Mouse (Mus musculus) midbrain, embryonic 13.5 days (tissue): ENCODE results near the gene Casp7. TPM values are rescaled to one million over a fixed set of nuclear protein-coding genes. Genes with fewer than 3 reads are reported as not detected.
"Not testable (repeated sequence)": the region's sequence is repeated elsewhere in the genome, so short reads cannot be mapped to it uniquely, and the experiment has no call there.

Experiments used
- ATAC-seq: fragments of 200-750 bp; cut with Nextera tagmentation; 2 replicates; pipeline ENCODE4 v1.8.0; 2017; ENCODE audit warnings: mild to moderate bottlenecking, moderate TSS enrichment, moderate library complexity
- H3K27ac ChIP-seq: fragments of 300-500 bp; sonication (generic); 2 replicates; pipeline ENCODE4 v1.5.1; 2015; ENCODE audit warnings: inconsistent platforms, mild to moderate bottlenecking, moderate library complexity
- H3K27me3 ChIP-seq: fragments of 300-500 bp; sonication (generic); 2 replicates; pipeline ENCODE4 v1.6.1; 2015; ENCODE audit warnings: mild to moderate bottlenecking, inconsistent platforms
- H3K36me3 ChIP-seq: fragments of 300-500 bp; sonication (generic); 2 replicates; pipeline ENCODE4 v1.6.1; 2015; ENCODE audit warnings: mild to moderate bottlenecking, inconsistent platforms
- H3K4me1 ChIP-seq: fragments of 300-500 bp; sonication (generic); replicated peaks from 2 replicates; pipeline ENCODE4 v1.6.1; 2015; ENCODE audit warnings: inconsistent platforms
- H3K4me2 ChIP-seq: fragments of 300-500 bp; sonication (generic); replicated peaks from 2 replicates; pipeline ENCODE4 v1.6.1; 2015; ENCODE audit warnings: moderate library complexity, mild to moderate bottlenecking, inconsistent platforms
- H3K4me3 ChIP-seq: fragments of 300-500 bp; sonication (generic); replicated peaks from 2 replicates; pipeline ENCODE4 v1.5.1; 2015; ENCODE audit warnings: mild to moderate bottlenecking, inconsistent platforms
- H3K9ac ChIP-seq: fragments of 300-500 bp; sonication (generic); replicated peaks from 2 replicates; pipeline ENCODE4 v1.6.1; 2015; ENCODE audit warnings: mild to moderate bottlenecking, inconsistent platforms
- H3K9me3 ChIP-seq: fragments of 300-500 bp; sonication (generic); 2 replicates; pipeline ENCODE4 v1.6.1; 2016; ENCODE audit warnings: mild to moderate bottlenecking, inconsistent platforms
- WGBS: fragments of 180-500 bp; shearing (Covaris S2); methylation state at CpG from one replicate; pipeline ENCODE4 v1.1.7; 2015; 5-methylcytosine and 5-hydroxymethylcytosine counted together
- polyA plus RNA-seq: library from polyadenylated mRNA; unstranded; fragments of >200 nt; fragmentation: Nextera tagmentation; extraction: Ambion mirVana; gene quantifications from 2 replicates; pipeline ENCODE4 v1.2.1, GENCODE M21; 2015

Casp7 gene
- 13.0 and 14.8 TPM in 2 replicates for polyA plus RNA-seq

DNA sequence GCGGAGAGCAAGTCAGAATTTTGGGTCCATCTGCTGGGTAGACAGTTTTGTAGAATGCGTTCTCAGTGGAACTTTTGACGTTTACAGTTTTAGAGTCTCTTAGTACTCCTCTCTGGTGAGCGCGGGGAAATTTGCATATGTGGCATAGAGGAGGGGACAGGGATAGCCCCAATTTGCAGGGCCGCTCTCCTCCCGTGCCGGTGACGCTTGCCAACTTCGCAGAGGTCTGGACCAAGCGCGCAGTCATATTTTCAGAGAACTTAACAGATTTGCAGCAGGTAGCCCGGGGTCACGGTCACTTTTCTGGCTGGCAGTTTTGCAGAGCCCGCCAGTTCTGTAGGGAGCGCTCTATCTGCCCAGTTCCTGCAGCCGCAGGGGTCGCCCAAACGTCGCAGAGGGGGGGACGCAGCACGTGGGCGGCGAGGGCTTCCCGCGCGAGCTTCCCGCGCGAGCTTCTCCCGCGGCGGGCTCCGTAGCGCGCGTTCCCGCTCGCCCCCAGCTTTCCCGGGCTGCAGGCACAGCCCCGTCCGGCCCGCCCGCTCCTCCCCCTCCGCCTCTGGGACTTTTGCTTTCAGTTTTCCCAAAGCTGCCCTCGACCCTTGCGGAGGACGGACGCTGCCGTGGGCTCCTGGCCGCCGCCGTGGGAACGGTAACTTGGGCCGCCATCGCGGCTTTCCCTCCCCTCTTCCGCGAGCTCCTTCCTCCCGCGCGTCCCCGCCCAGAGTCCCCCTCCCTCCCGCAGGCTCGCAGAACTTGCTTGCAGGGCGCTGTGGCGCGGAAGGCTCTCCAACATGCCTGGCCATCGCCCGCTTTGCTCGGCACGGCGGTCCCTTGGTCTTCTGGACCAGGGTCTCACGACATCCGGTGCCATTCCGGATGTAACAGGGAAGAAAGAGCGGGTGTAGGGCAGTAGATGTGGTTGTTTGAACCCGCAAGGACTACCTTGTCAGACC lies at the start of gene Casp7:
Casp7 (plus strand) TSS at position 461 of the 953 bp plus-strand sequence.
- Histone ChIP-seq H3K4me1 (peaks cover 20% of the 10 kb centered on the region), H3K9ac (peak within 1 kb of the TSS; percentile 73), H3K4me2 (peak within 1 kb of the TSS; percentile 91), H3K9me3 (no peaks in the 10 kb centered on the region), H3K4me3 (peak within 1 kb of the TSS; percentile 55), H3K27ac (peak within 1 kb of the TSS; percentile 36; the same call in 1 of the 2 replicates), H3K36me3 (no peaks in the 10 kb centered on the region), H3K27me3 (peaks cover 36% of the 10 kb centered on the region)
- 1% methylated on average over 67 of the region's 78 CpGs for WGBS
- ATAC-seq = peak; percentile 71

DNA sequence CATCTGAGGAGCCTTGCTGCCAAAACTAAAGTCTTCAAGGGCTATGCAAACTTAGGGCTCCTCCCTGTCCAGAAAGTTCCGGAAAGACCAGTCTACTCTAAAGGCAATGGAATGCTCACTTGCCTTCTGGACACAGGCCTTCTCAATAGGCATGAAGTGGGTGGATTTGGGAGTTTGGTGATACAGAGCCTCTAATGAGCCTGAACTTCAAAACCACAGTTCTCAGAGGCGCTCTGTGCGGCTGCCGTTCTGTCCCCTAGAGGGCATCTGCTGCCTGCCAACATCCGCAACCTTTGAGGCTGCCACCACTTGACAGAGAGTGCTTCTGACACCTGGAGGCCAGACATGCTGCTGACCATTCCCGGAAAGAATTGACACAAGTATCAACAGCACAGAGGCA lies 47.6 kb upstream of the Casp7 start:
- H3K4me2 ChIP-seq = no peak overlapping the region
- H3K9ac ChIP-seq = no peak overlapping the region
- H3K36me3 ChIP-seq = no peaks in the 10 kb centered on the region
- H3K9me3 ChIP-seq = 0 out of 2 replicates have a peak, but pooled peaks cover 4% of the 10 kb centered on the region
- H3K4me1 ChIP-seq = peaks cover 32% of the 10 kb centered on the region
- peak overlapping the region; percentile 7 for H3K27ac ChIP-seq
- no peak for ATAC-seq
- H3K4me3 ChIP-seq = no peak overlapping the region
- 37% methylated on average over 6 of the region's 6 CpGs for WGBS
- H3K27me3 ChIP-seq = peaks cover 7% of the 10 kb centered on the region; the same call in 1 of the 2 replicates

DNA sequence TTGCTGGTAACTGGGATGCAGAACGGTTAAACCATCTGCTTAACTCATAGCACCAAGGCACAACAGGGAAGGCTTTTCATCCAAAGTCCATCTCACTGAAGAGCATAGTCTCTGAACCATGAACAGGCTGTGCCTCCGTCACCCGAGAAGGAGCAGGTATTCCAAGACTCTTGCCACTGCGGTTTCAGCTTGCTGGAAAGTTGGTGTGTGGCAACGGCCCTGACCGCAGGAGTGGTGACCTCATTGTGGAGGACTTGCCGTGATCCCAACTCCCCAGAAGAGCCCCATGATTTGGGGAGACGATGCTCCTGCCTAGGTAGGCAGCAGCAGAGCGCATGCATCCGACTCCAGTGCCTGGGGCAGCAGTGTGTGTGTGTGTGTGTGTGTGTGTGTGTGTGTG lies 43.2 kb upstream of the Casp7 start:
- no peaks in the 10 kb centered on the region for H3K36me3 ChIP-seq
- H3K27ac ChIP-seq = no peak overlapping the region
- H3K4me3 ChIP-seq = no peak overlapping the region
- no peak overlapping the region for H3K4me2 ChIP-seq
- H3K9me3 ChIP-seq = 0 out of 2 replicates have a peak, but pooled peaks cover 4% of the 10 kb centered on the region
- ATAC-seq = no peak
- H3K4me1 ChIP-seq = peaks cover 15% of the 10 kb centered on the region; the same call in 1 of the 2 replicates
- H3K9ac ChIP-seq = no peak overlapping the region
- 92% methylated on average over 10 of the region's 10 CpGs for WGBS
- H3K27me3 ChIP-seq = no peaks in the 10 kb centered on the region

DNA sequence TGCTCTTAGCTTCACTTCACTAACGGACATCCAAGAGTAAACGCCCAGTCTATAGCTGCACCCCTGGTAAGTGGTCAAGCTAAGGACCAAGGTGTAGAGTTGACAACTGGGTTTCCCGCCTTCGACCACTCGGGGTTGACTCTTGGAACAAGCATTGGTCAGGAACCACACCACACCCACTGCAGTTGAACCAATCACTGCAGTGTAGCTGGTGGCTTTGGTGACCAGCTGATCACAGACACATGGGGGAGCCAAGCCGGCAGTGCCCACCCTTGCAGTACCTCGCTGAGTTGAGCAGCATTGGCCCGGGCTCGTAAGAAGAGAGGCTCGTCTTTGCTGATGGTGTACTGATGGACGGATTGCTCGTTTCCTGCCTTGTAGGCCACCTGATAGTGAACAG lies 41.7 kb upstream of the Casp7 start:
- Histone ChIP-seq H3K27me3 (no peaks in the 10 kb centered on the region), H3K27ac (no peak overlapping the region), H3K4me3 (no peak overlapping the region), H3K9me3 (0 out of 2 replicates have a peak, but pooled peaks cover 4% of the 10 kb centered on the region), H3K4me1 (peaks cover 7% of the 10 kb centered on the region; the same call in 1 of the 2 replicates), H3K36me3 (no peaks in the 10 kb centered on the region), H3K9ac (no peak overlapping the region), H3K4me2 (no peak overlapping the region)
- WGBS = 91% methylated on average over 12 of the region's 12 CpGs
- no peak for ATAC-seq

DNA sequence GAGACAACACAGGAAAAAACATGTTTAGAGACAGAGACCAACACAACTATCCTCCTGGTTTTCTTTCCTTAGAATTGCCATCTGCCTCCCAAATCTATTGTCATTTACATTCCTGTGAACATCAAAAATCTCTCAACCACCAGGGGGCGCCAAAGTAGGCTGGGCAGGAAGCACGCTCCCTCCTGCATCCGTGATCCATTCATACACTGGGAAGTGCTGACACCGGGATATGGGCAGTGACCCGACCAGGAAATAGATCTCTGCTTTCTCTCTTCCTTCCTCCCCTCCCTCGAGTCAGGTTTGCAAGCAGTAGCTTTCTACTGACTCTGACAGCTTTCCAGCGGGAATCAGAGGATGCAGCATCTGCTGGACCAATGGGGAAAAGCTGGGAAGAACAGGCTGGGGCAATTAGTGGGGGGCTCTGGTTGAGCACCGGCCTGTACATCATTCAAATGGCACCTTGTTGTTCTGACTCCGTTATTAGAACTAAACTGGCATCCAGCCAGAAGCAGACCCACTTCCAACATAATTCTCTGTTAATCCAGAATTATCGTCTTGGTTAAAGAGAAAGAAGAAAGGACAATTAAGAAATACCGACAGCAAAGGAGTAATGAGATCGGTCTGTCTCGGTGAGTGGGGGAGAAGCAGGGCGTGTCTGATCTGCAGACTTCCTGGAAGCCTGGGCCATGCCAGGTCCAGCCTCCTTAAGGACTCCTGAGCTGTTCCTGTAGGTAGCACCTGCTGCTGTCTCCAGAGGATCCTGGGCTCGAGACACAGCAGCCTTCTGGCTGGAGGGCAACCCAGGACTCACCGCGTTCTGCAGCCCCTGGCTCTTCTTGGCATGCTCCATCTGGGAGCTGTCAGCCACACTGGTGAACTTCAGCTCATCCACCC lies 40.2 kb upstream of the Casp7 start:
- Histone ChIP-seq H3K4me3 (no peak overlapping the region), H3K9ac (no peak overlapping the region), H3K27me3 (no peaks in the 10 kb centered on the region), H3K4me1 (peaks cover 3% of the 10 kb centered on the region; the same call in 1 of the 2 replicates), H3K27ac (no peak overlapping the region), H3K9me3 (0 out of 2 replicates have a peak, but pooled peaks cover 4% of the 10 kb centered on the region), H3K36me3 (no peaks in the 10 kb centered on the region), H3K4me2 (no peak overlapping the region)
- 0 out of 2 replicates have a peak, but pooled peaks have one; percentile 34 for ATAC-seq
- 44% methylated on average over 17 of the region's 17 CpGs for WGBS

DNA sequence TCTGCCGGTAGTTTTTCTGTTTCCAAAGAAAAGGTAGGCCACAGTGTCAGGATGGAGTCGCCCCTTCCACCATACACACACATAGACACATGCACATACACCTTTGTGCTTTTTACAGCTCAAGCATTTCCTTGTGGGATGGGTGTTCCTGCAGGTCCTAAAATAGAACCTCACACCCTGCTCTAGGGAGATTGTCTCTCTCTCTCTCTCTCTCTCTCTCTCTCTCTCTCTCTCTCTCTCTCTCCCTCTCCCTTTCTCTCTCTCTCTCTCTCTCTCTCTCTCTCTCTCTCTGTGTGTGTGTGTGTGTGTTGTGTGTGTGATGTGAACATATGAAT lies 39.6 kb upstream of the Casp7 start:
- H3K9me3 ChIP-seq, ATAC-seq: not testable (repeated sequence)
- WGBS = 86% methylated on average over 2 of the region's 2 CpGs

DNA sequence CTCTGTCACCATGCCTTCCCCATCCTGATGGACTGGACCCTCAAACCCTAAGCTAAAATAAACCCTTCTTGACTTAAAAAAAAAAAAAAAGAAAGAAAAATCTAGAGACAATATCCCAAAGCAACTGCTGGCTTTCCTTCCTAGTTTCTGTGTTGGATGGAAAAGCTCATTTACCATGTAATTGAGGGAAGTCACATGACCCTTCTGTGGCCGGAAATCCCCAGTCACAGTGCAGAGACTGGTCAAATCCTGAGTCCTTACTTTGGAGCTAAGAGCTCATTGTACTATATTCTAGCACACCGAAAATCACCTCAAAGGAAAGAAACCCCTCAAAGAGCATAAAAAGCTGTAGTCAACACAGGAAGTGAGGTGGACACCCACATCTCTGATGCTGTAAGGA lies 38.0 kb upstream of the Casp7 start:
- H3K27ac ChIP-seq = no peak overlapping the region
- 72% methylated on average over 2 of the region's 2 CpGs for WGBS
- H3K4me3 ChIP-seq = no peak overlapping the region
- H3K4me1 ChIP-seq = peaks cover 6% of the 10 kb centered on the region; the same call in 1 of the 2 replicates
- no peak for ATAC-seq
- no peaks in the 10 kb centered on the region for H3K36me3 ChIP-seq
- H3K27me3 ChIP-seq = no peaks in the 10 kb centered on the region
- H3K9me3 ChIP-seq = no peaks in the 10 kb centered on the region
- H3K4me2 ChIP-seq = no peak overlapping the region
- no peak overlapping the region for H3K9ac ChIP-seq

More for the DNA sequence above, 39.6 kb upstream of the Casp7 start:
- not testable (repeated sequence) for H3K4me1 ChIP-seq, H3K4me3 ChIP-seq, H3K9ac ChIP-seq, H3K4me2 ChIP-seq, H3K27me3 ChIP-seq, H3K36me3 ChIP-seq, H3K27ac ChIP-seq

DNA sequence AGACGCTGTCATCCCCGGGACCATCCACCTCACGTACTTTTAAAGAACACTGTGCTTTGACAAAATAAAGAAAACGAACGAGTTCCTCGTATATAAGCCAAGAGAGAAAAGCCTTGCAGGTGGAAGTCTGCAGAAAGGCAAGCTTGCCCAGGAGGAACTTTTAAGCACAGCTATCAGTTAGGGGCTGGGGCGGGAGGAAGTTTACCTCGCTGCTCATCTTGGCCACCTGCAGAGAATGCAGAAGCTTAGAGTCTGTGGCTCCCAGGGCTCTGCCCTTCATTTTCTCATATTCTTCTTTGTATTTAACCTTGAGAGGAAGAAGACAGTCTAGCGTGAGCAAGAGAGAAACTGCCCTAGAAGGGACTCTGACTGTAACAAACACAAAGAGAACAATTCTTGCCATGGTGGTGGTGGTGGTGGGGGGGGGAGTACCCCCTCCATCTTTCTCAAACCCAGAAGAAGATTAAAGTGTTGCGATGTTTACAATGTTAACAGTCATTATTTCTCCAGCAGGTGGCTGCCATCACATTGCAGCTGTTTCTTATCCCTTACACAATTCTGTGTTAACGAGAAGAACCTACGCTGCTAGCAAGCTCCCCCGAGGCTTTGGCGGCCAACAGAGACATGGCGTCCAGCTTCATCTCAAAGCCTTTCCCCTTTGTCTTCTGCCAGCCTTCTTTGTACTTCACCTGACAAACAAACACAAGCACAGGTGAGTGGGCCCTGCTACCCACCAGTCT lies 33.0 kb upstream of the Casp7 start:
- Histone ChIP-seq H3K27ac (no peak overlapping the region), H3K36me3 (no peaks in the 10 kb centered on the region), H3K4me2 (no peak overlapping the region), H3K4me3 (no peak overlapping the region), H3K9ac (no peak overlapping the region), H3K27me3 (no peaks in the 10 kb centered on the region), H3K9me3 (no peaks in the 10 kb centered on the region), H3K4me1 (0 out of 2 replicates have a peak, but pooled peaks cover 6% of the 10 kb centered on the region)
- 66% methylated on average over 15 of the region's 15 CpGs for WGBS
- no peak for ATAC-seq

DNA sequence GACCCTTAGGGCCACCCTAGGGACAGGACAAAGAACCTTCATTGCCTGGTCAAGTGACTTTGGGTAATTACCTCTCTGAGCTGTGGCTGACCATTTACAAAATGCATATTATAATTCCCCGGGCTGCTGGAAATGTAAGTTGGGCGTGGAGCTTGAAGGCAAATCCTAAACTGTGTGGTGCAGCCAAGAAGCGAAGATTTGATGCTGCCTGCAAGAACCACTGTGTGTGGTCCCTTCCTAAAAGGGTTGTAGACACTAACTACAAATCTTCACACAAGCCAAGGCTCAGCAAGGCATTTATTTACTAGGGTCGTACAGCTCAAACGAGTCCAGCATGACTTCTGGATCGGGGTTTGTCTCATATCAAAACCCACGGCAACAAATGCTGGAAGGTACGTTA lies 32.4 kb upstream of the Casp7 start:
- H3K4me1 ChIP-seq = 0 out of 2 replicates have a peak, but pooled peaks cover 10% of the 10 kb centered on the region
- H3K4me3 ChIP-seq = no peak overlapping the region
- no peaks in the 10 kb centered on the region for H3K27me3 ChIP-seq
- H3K27ac ChIP-seq = no peak overlapping the region
- ATAC-seq = no peak
- H3K36me3 ChIP-seq = no peaks in the 10 kb centered on the region
- no peaks in the 10 kb centered on the region for H3K9me3 ChIP-seq
- WGBS = 89% methylated on average over 8 of the region's 8 CpGs
- H3K4me2 ChIP-seq = no peak overlapping the region
- no peak overlapping the region for H3K9ac ChIP-seq

DNA sequence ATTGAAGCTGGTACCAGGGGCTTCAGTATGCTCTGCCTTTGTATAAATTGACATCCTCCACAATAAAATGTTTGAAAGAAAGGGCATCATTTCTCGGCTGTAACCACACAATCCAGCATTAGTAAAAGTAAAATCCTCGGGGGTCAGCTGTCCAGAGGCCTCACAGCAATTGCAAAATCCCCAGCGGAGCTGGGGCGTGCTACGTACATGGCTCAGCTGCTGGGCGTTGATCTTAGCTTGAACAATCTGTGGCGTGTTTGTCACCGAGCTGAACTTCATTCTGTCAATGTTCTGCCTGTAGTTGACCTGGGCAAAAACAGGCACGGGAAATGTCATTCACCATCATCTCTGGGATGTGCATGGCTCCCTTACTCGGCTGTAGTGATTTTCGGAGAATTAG lies 30.8 kb upstream of the Casp7 start:
- ATAC-seq = no peak
- Histone ChIP-seq H3K4me2 (no peak overlapping the region), H3K9me3 (no peaks in the 10 kb centered on the region), H3K27ac (no peak overlapping the region), H3K36me3 (no peaks in the 10 kb centered on the region), H3K9ac (no peak overlapping the region), H3K27me3 (no peaks in the 10 kb centered on the region), H3K4me1 (0 out of 2 replicates have a peak, but pooled peaks cover 10% of the 10 kb centered on the region), H3K4me3 (no peak overlapping the region)
- 78% methylated on average over 11 of the region's 11 CpGs for WGBS

DNA sequence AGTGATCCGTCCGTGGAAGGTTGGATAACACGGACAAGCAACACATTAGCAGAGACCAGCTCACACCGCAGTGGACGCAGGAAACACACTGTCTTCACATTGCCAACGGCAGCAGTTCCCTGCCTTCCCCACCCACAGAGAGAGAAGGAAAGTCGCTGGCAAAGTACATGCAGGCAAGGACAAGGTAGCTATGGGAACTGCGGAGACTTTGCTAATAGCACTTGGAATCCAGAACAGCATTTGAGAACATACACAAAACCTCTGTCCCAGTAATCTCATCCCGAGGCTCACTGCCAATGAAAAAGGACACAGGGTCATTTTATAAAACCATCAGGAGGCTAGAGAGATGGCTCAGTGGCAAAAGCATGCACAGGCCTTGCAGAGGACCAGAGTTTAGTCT lies 30.3 kb upstream of the Casp7 start:
- H3K4me3 ChIP-seq = no peak overlapping the region
- H3K4me1 ChIP-seq = 0 out of 2 replicates have a peak, but pooled peaks cover 10% of the 10 kb centered on the region
- H3K27me3 ChIP-seq = no peaks in the 10 kb centered on the region
- H3K36me3 ChIP-seq = no peaks in the 10 kb centered on the region
- no peak overlapping the region for H3K9ac ChIP-seq
- ATAC-seq = no peak
- no peak overlapping the region for H3K4me2 ChIP-seq
- 79% methylated on average over 9 of the region's 9 CpGs for WGBS
- H3K9me3 ChIP-seq = no peaks in the 10 kb centered on the region
- H3K27ac ChIP-seq = no peak overlapping the region
